Comparison of ENCODE assay signal across 29 mouse cellular contexts in genomic region chr1:181838111-181838510, GRCm38 (mm10). TPM values are rescaled to one million over a fixed set of nuclear protein-coding genes. Genes with fewer than 3 reads are reported as not detected.
DNase-seq lines count a peak whose midpoint lies in the region; ATAC-seq and TF ChIP-seq lines count a peak whose summit lies in the region.
"Had no signal": no experiment of that assay in that cellular context is flagged by ENCODE, and none has a peak within 500 bp of the region (broad histone marks: within the 10 kb centered on the region; RNA-seq: fewer than 3 reads in every experiment).

No protein-coding gene starts in this region.

- H3K27ac ChIP-seq in liver, embryonic 13.5 days: 0 out of 2 replicates have a peak overlapping the region, but pooled peaks have one; percentile 20
- H3K27ac ChIP-seq in liver, embryonic 11.5 days (ENCODE audit: low read depth, low read length): no peak overlapping the region
- no peak overlapping the region for H3K27ac ChIP-seq in liver, postnatal 0 days (ENCODE audit: low read depth)
- H3K27ac ChIP-seq in liver, embryonic 12.5 days: no peak overlapping the region
- H3K27ac ChIP-seq: embryonic facial prominence, embryonic 13.5 days; embryonic facial prominence, embryonic 15.5 days; forebrain, embryonic 12.5 days had no signal

- 81% methylated on average over 5 of the region's 5 CpGs for WGBS in liver, embryonic 13.5 days (ENCODE audit: insufficient replicate concordance)
- 84% methylated on average over 5 of the region's 5 CpGs for WGBS in liver, embryonic 11.5 days
- WGBS in liver, postnatal 0 days (ENCODE audit: insufficient replicate concordance): 86% methylated on average over 5 of the region's 5 CpGs
- 89% methylated on average over 5 of the region's 5 CpGs for WGBS in liver, embryonic 12.5 days (ENCODE audit: insufficient replicate concordance)

- no peak overlapping the region for H3K9ac ChIP-seq in liver, embryonic 13.5 days
- H3K9ac ChIP-seq in liver, embryonic 11.5 days (ENCODE audit: low read depth, low read length): no peak overlapping the region
- no peak overlapping the region for H3K9ac ChIP-seq in liver, postnatal 0 days (replicated peaks)
- H3K9ac ChIP-seq in liver, embryonic 12.5 days: no peak overlapping the region
- H3K9ac ChIP-seq: embryonic facial prominence, embryonic 13.5 days; embryonic facial prominence, embryonic 15.5 days; forebrain, embryonic 12.5 days had no signal

- DNase-seq in heart, adult 11 months: peak; percentile 91
- no peak for DNase-seq in heart, postnatal 4 days
- DNase-seq in liver, embryonic 13.5 days: no peak
- DNase-seq in liver, embryonic 11.5 days (ENCODE audit: low spot score): no peak
- no peak for DNase-seq in liver, postnatal 0 days
- DNase-seq: adrenal gland, adult 8-10 months; adrenal gland, postnatal 14 days; adrenal gland, postnatal 36 days; B cell, adult 2 months; cerebellum, adult 11 months; cerebellum, adult 18-20 months; cerebellum, adult 8-10 months; cerebellum, adult 9-11 months; cerebellum, postnatal 14 days; cerebellum, postnatal 36 days; embryo, embryonic 11 days had no signal

- H3K27me3 ChIP-seq in erythroblast, embryonic 14.5 days (ENCODE audit: control insufficient read depth): no peaks in the 10 kb centered on the region
- no peaks in the 10 kb centered on the region for H3K27me3 ChIP-seq in liver, embryonic 13.5 days
- no peaks in the 10 kb centered on the region for H3K27me3 ChIP-seq in liver, embryonic 11.5 days (replicated peaks; ENCODE audit: control insufficient read depth, insufficient read depth, low read length)
- no peaks in the 10 kb centered on the region for H3K27me3 ChIP-seq in liver, postnatal 0 days (ENCODE audit: insufficient read depth, low read length)
- no peaks in the 10 kb centered on the region for H3K27me3 ChIP-seq in liver, embryonic 12.5 days (replicated peaks)
- H3K27me3 ChIP-seq: CH12.LX; embryonic facial prominence, embryonic 13.5 days; embryonic facial prominence, embryonic 15.5 days; forebrain, embryonic 12.5 days; Patski had no signal

- no peak for TF ChIP-seq EP300 in liver, postnatal 0 days (IDR thresholded peaks at IDR 0.05; ENCODE audit: low read depth)

- ATAC-seq in erythroblast, adult 5-6 weeks (replicated peaks; ENCODE audit: low FRiP score, poor library complexity, severe bottlenecking): no peak
- no peak for ATAC-seq in liver, embryonic 13.5 days (ENCODE audit: low read depth)
- ATAC-seq in liver, embryonic 11.5 days (replicated peaks; ENCODE audit: low FRiP score): no peak
- no peak for ATAC-seq in liver, postnatal 0 days
- no peak for ATAC-seq in liver, embryonic 12.5 days
- ATAC-seq: activated CD4-positive, CD25-positive, alpha-beta regulatory T cell, adult 4 months; CD4-positive, CD25-positive, alpha-beta regulatory T cell, adult 4 months; forebrain, embryonic 14.5 days; forebrain, embryonic 16.5 days; Patski had no signal

- peaks cover 43% of the 10 kb centered on the region for H3K4me1 ChIP-seq in erythroblast, embryonic 14.5 days (ENCODE audit: control insufficient read depth)
- H3K4me1 ChIP-seq in liver, embryonic 13.5 days (replicated peaks): peaks cover 32% of the 10 kb centered on the region
- H3K4me1 ChIP-seq in liver, embryonic 11.5 days (replicated peaks; ENCODE audit: control insufficient read depth, insufficient read depth, low read length): peaks cover 23% of the 10 kb centered on the region
- H3K4me1 ChIP-seq in liver, postnatal 0 days (ENCODE audit: insufficient read depth): peaks cover 24% of the 10 kb centered on the region
- peaks cover 35% of the 10 kb centered on the region for H3K4me1 ChIP-seq in liver, embryonic 12.5 days

- H3K4me2 ChIP-seq in liver, embryonic 13.5 days: 0 out of 2 replicates have a peak overlapping the region, but pooled peaks have one; percentile 74
- H3K4me2 ChIP-seq in liver, embryonic 11.5 days: no peak overlapping the region
- 0 out of 2 replicates have a peak overlapping the region, but pooled peaks have one; percentile 27 for H3K4me2 ChIP-seq in liver, postnatal 0 days (ENCODE audit: low read depth, low read length)
- H3K4me2 ChIP-seq in liver, embryonic 12.5 days: no peak overlapping the region
- H3K4me2 ChIP-seq: embryonic facial prominence, embryonic 13.5 days; embryonic facial prominence, embryonic 15.5 days had no signal

- peaks cover 83% of the 10 kb centered on the region for H3K36me3 ChIP-seq in erythroblast, embryonic 14.5 days (ENCODE audit: control insufficient read depth)
- H3K36me3 ChIP-seq in liver, embryonic 13.5 days: peaks cover 69% of the 10 kb centered on the region
- peaks cover 34% of the 10 kb centered on the region for H3K36me3 ChIP-seq in liver, embryonic 11.5 days (ENCODE audit: control insufficient read depth, insufficient read depth, low read length)
- peaks cover 51% of the 10 kb centered on the region for H3K36me3 ChIP-seq in liver, postnatal 0 days (replicated peaks; ENCODE audit: insufficient read depth, low read length)
- peaks cover 71% of the 10 kb centered on the region for H3K36me3 ChIP-seq in liver, embryonic 12.5 days

- H3K9me3 ChIP-seq in erythroblast, embryonic 14.5 days (ENCODE audit: control insufficient read depth, low read length): no peaks in the 10 kb centered on the region
- H3K9me3 ChIP-seq in liver, embryonic 13.5 days (replicated peaks): no peaks in the 10 kb centered on the region
- no peaks in the 10 kb centered on the region for H3K9me3 ChIP-seq in liver, embryonic 11.5 days (ENCODE audit: control insufficient read depth, low read length)
- H3K9me3 ChIP-seq in liver, postnatal 0 days (ENCODE audit: low read length): no peaks in the 10 kb centered on the region
- H3K9me3 ChIP-seq in liver, embryonic 12.5 days (replicated peaks): no peaks in the 10 kb centered on the region
- H3K9me3 ChIP-seq: embryonic facial prominence, embryonic 13.5 days; embryonic facial prominence, embryonic 15.5 days; forebrain, embryonic 12.5 days; G1E had no signal

- no peak for TF ChIP-seq CTCF in liver, postnatal 0 days (IDR thresholded peaks at IDR 0.05; ENCODE audit: low read depth)

- peak overlapping the region; percentile 40 for H3K4me3 ChIP-seq in erythroblast, embryonic 14.5 days (replicated peaks)
- H3K4me3 ChIP-seq in liver, embryonic 13.5 days (replicated peaks): 0 out of 2 replicates have a peak overlapping the region, but pooled peaks have one; percentile 1
- no peak overlapping the region for H3K4me3 ChIP-seq in liver, embryonic 11.5 days (ENCODE audit: low read depth, low read length)
- H3K4me3 ChIP-seq in liver, postnatal 0 days (ENCODE audit: low read depth, low read length): no peak overlapping the region
- H3K4me3 ChIP-seq in liver, embryonic 12.5 days: no peak overlapping the region
- H3K4me3 ChIP-seq: embryonic facial prominence, embryonic 13.5 days; embryonic facial prominence, embryonic 15.5 days; forebrain, embryonic 12.5 days had no signal

RNA-seq across cellular contexts. Expression of gene Lbr, which starts 4.7 kb away (rescaled TPM):
- polyA plus RNA-seq in erythroblast, embryonic 14.5 days (2012): 26.2 and 32.2 TPM in 2 replicates
- 197 and 222 TPM in 2 replicates for total RNA-seq in erythroblast, adult 5-6 weeks (2015; ENCODE audit: low replicate concordance)
- 204 and 248 TPM in 2 replicates for total RNA-seq in erythroblast, adult 5-6 weeks (2017; ENCODE audit: low replicate concordance)
- total RNA-seq in heart, postnatal 4 days (2021): 10 to 100 TPM; 46.0 to 47.7 TPM
- 247 and 315 TPM in 2 replicates for polyA plus RNA-seq in liver, embryonic 13.5 days (2015; fragmentation: Nextera tagmentation; extraction: Ambion mirVana)
- 229 and 276 TPM in 2 replicates for polyA plus RNA-seq in liver, embryonic 11.5 days (2014; fragmentation: Nextera tagmentation; extraction: Ambion mirVana)
- polyA plus RNA-seq in liver, postnatal 0 days (2015; fragmentation: Nextera tagmentation; extraction: Ambion mirVana): 107 and 119 TPM in 2 replicates
- polyA plus RNA-seq in liver, embryonic 12.5 days (2016; fragmentation: Nextera tagmentation; extraction: Ambion mirVana): 284 and 296 TPM in 2 replicates

Comparison
In these comparisons a context has a peak if more than half of its experiments do, and no peak if none do; other contexts are left out.
1. H3K4me3 ChIP-seq: peak in erythroblast, embryonic 14.5 days (single experiment) and liver, embryonic 13.5 days (single experiment); none in liver, embryonic 11.5 days (single experiment), liver, postnatal 0 days (single experiment) and liver, embryonic 12.5 days (single experiment).
2. H3K4me2 ChIP-seq: peak in liver, embryonic 13.5 days (single experiment) and liver, postnatal 0 days (single experiment); none in liver, embryonic 11.5 days (single experiment) and liver, embryonic 12.5 days (single experiment).